Mouse (Mus musculus) testis, adult 2 months (tissue): Measurements from ENCODE around the gene Mcpt2.

Source experiments
- CTCF ChIP-seq: fragments of 200-500 bp; IDR thresholded peaks from 2 replicates; pipeline ENCODE4 v1.5.1; 2012; ENCODE audit warnings: low read depth, mild to moderate bottlenecking, inconsistent platforms, low read length, moderate library complexity; ENCODE audit not compliant: control insufficient read depth, insufficient read depth, insufficient replicate concordance
- POLR2A ChIP-seq: fragments of 200-500 bp; IDR thresholded peaks from 2 replicates; pipeline ENCODE4 v1.6.1; 2012; ENCODE audit warnings: low read depth, mild to moderate bottlenecking, inconsistent platforms, low read length, moderate library complexity; ENCODE audit not compliant: control insufficient read depth

GRCm38 (mm10) chr14:56034433-56034832, 7.4 kb upstream of the Mcpt2 start:
- TF ChIP-seq POLR2A (no peak), CTCF (no peak)
